Mouse (Mus musculus): ENCODE results near the gene Rasgef1b. TPM values are rescaled to one million over a fixed set of nuclear protein-coding genes. Genes with fewer than 3 reads are reported as not detected.

Gene Rasgef1b
- polyA plus RNA-seq, 1 experiment from 2014 or later = 13.3 TPM

- no peaks in the 10 kb centered on the region for H3K9me3 ChIP-seq (ENCODE audit: control insufficient read depth, low read length)
- no peak overlapping the region for H3K4me3 ChIP-seq (ENCODE audit: low read depth, low read length)
- H3K27ac ChIP-seq (ENCODE audit: low read depth, low read length) = no peak overlapping the region
- no peaks in the 10 kb centered on the region for H3K36me3 ChIP-seq (ENCODE audit: control insufficient read depth, insufficient read depth, low read length)
- no peak for ATAC-seq (replicated peaks; ENCODE audit: low FRiP score)
- no peak overlapping the region for H3K4me2 ChIP-seq
- WGBS = 32% methylated on average over 7 of the region's 7 CpGs
- no peak for DNase-seq (ENCODE audit: low spot score)
- peaks cover 37% of the 10 kb centered on the region for H3K4me1 ChIP-seq (replicated peaks; ENCODE audit: control insufficient read depth, insufficient read depth, low read length)
- no peaks in the 10 kb centered on the region for H3K27me3 ChIP-seq (replicated peaks; ENCODE audit: control insufficient read depth, insufficient read depth, low read length)
- no peak overlapping the region for H3K9ac ChIP-seq (ENCODE audit: low read depth, low read length)
Measured at GRCm38 (mm10) chr5:99402297-99402696, 326.6 kb downstream of the Rasgef1b start.

GRCm38 (mm10) chr5:99399855-99400626 is 328.8 kb downstream of the Rasgef1b start:
- no peaks in the 10 kb centered on the region for H3K36me3 ChIP-seq (ENCODE audit: control insufficient read depth, insufficient read depth, low read length)
- no peak overlapping the region for H3K27ac ChIP-seq (ENCODE audit: low read depth, low read length)
- DNase-seq (ENCODE audit: low spot score) (no peak), ATAC-seq (replicated peaks; ENCODE audit: low FRiP score) (no peak)
- WGBS = 62% methylated on average over 7 of the region's 7 CpGs
- no peaks in the 10 kb centered on the region for H3K27me3 ChIP-seq (replicated peaks; ENCODE audit: control insufficient read depth, insufficient read depth, low read length)
- H3K4me2 ChIP-seq = no peak overlapping the region
- no peak overlapping the region for H3K4me3 ChIP-seq (ENCODE audit: low read depth, low read length)
- peaks cover 39% of the 10 kb centered on the region for H3K4me1 ChIP-seq (replicated peaks; ENCODE audit: control insufficient read depth, insufficient read depth, low read length)
- no peaks in the 10 kb centered on the region for H3K9me3 ChIP-seq (ENCODE audit: control insufficient read depth, low read length)
- H3K9ac ChIP-seq (ENCODE audit: low read depth, low read length) = no peak overlapping the region

GRCm38 (mm10) chr5:99398472-99399070 is 330.3 kb downstream of the Rasgef1b start:
- Histone ChIP-seq H3K4me2 (no peak overlapping the region), H3K9ac (ENCODE audit: low read depth, low read length) (no peak overlapping the region), H3K9me3 (ENCODE audit: control insufficient read depth, low read length) (no peaks in the 10 kb centered on the region), H3K27ac (ENCODE audit: low read depth, low read length) (no peak overlapping the region), H3K36me3 (ENCODE audit: control insufficient read depth, insufficient read depth, low read length) (no peaks in the 10 kb centered on the region), H3K4me3 (ENCODE audit: low read depth, low read length) (no peak overlapping the region), H3K4me1 (replicated peaks; ENCODE audit: control insufficient read depth, insufficient read depth, low read length) (peaks cover 33% of the 10 kb centered on the region), H3K27me3 (replicated peaks; ENCODE audit: control insufficient read depth, insufficient read depth, low read length) (no peaks in the 10 kb centered on the region)
- 82% methylated on average over 5 of the region's 5 CpGs for WGBS
- ATAC-seq (replicated peaks; ENCODE audit: low FRiP score) (no peak), DNase-seq (ENCODE audit: low spot score) (no peak)

- DNase-seq (ENCODE audit: low spot score) (no peak), ATAC-seq (replicated peaks; ENCODE audit: low FRiP score) (no peak)
- Histone ChIP-seq H3K36me3 (ENCODE audit: control insufficient read depth, insufficient read depth, low read length) (no peaks in the 10 kb centered on the region), H3K4me3 (ENCODE audit: low read depth, low read length) (no peak overlapping the region), H3K9me3 (ENCODE audit: control insufficient read depth, low read length) (no peaks in the 10 kb centered on the region), H3K4me1 (replicated peaks; ENCODE audit: control insufficient read depth, insufficient read depth, low read length) (peaks cover 4% of the 10 kb centered on the region; the same call in 1 of the 2 replicates), H3K9ac (ENCODE audit: low read depth, low read length) (no peak overlapping the region), H3K27ac (ENCODE audit: low read depth, low read length) (no peak overlapping the region), H3K27me3 (replicated peaks; ENCODE audit: control insufficient read depth, insufficient read depth, low read length) (no peaks in the 10 kb centered on the region), H3K4me2 (no peak overlapping the region)
- WGBS = 89% methylated on average over 5 of the region's 5 CpGs
Measured at GRCm38 (mm10) chr5:99394578-99394977, 334.3 kb downstream of the Rasgef1b start.

GRCm38 (mm10) chr5:99391525-99391924 is 337.3 kb downstream of the Rasgef1b start:
- no peak overlapping the region for H3K27ac ChIP-seq (ENCODE audit: low read depth, low read length)
- ATAC-seq (replicated peaks; ENCODE audit: low FRiP score) (no peak), DNase-seq (ENCODE audit: low spot score) (no peak)
- peaks cover 4% of the 10 kb centered on the region; the same call in 1 of the 2 replicates for H3K4me1 ChIP-seq (replicated peaks; ENCODE audit: control insufficient read depth, insufficient read depth, low read length)
- no peaks in the 10 kb centered on the region for H3K36me3 ChIP-seq (ENCODE audit: control insufficient read depth, insufficient read depth, low read length)
- no peak overlapping the region for H3K4me2 ChIP-seq
- whole genome bisulfite sequencing = 62% methylated on average over 3 of the region's 3 CpGs
- no peaks in the 10 kb centered on the region for H3K27me3 ChIP-seq (replicated peaks; ENCODE audit: control insufficient read depth, insufficient read depth, low read length)
- H3K9ac ChIP-seq (ENCODE audit: low read depth, low read length) = no peak overlapping the region
- H3K4me3 ChIP-seq (ENCODE audit: low read depth, low read length) = no peak overlapping the region
- no peaks in the 10 kb centered on the region for H3K9me3 ChIP-seq (ENCODE audit: control insufficient read depth, low read length)

GRCm38 (mm10) chr5:99390776-99391175 is 338.1 kb downstream of the Rasgef1b start:
- WGBS = 70% methylated on average over 7 of the region's 7 CpGs
- no peak for ATAC-seq (replicated peaks; ENCODE audit: low FRiP score)
- Histone ChIP-seq H3K36me3 (ENCODE audit: control insufficient read depth, insufficient read depth, low read length) (no peaks in the 10 kb centered on the region), H3K27me3 (replicated peaks; ENCODE audit: control insufficient read depth, insufficient read depth, low read length) (no peaks in the 10 kb centered on the region), H3K9ac (ENCODE audit: low read depth, low read length) (no peak overlapping the region), H3K4me1 (replicated peaks; ENCODE audit: control insufficient read depth, insufficient read depth, low read length) (peaks cover 7% of the 10 kb centered on the region; the same call in 1 of the 2 replicates), H3K27ac (ENCODE audit: low read depth, low read length) (no peak overlapping the region), H3K4me3 (ENCODE audit: low read depth, low read length) (no peak overlapping the region), H3K4me2 (no peak overlapping the region), H3K9me3 (ENCODE audit: control insufficient read depth, low read length) (no peaks in the 10 kb centered on the region)
- DNase-seq (ENCODE audit: low spot score) = no peak

- ATAC-seq (replicated peaks; ENCODE audit: low FRiP score) (no peak), DNase-seq (ENCODE audit: low spot score) (no peak)
- H3K4me1 ChIP-seq (replicated peaks; ENCODE audit: control insufficient read depth, insufficient read depth, low read length) = peaks cover 7% of the 10 kb centered on the region; the same call in 1 of the 2 replicates
- no peak overlapping the region for H3K4me2 ChIP-seq
- 76% methylated on average over 3 of the region's 3 CpGs for WGBS
- H3K9ac ChIP-seq (ENCODE audit: low read depth, low read length) = no peak overlapping the region
- H3K27me3 ChIP-seq (replicated peaks; ENCODE audit: control insufficient read depth, insufficient read depth, low read length) = no peaks in the 10 kb centered on the region
- no peak overlapping the region for H3K27ac ChIP-seq (ENCODE audit: low read depth, low read length)
- H3K36me3 ChIP-seq (ENCODE audit: control insufficient read depth, insufficient read depth, low read length) = no peaks in the 10 kb centered on the region
- no peak overlapping the region for H3K4me3 ChIP-seq (ENCODE audit: low read depth, low read length)
- no peaks in the 10 kb centered on the region for H3K9me3 ChIP-seq (ENCODE audit: control insufficient read depth, low read length)
Measured at GRCm38 (mm10) chr5:99390314-99390713, 338.6 kb downstream of the Rasgef1b start.

- H3K27me3 ChIP-seq (replicated peaks; ENCODE audit: control insufficient read depth, insufficient read depth, low read length) = no peaks in the 10 kb centered on the region
- no peaks in the 10 kb centered on the region for H3K36me3 ChIP-seq (ENCODE audit: control insufficient read depth, insufficient read depth, low read length)
- no peak for DNase-seq (ENCODE audit: low spot score)
- no peak overlapping the region for H3K4me3 ChIP-seq (ENCODE audit: low read depth, low read length)
- no peak overlapping the region for H3K27ac ChIP-seq (ENCODE audit: low read depth, low read length)
- ATAC-seq (replicated peaks; ENCODE audit: low FRiP score) = no peak
- no peaks in the 10 kb centered on the region for H3K9me3 ChIP-seq (ENCODE audit: control insufficient read depth, low read length)
- H3K4me2 ChIP-seq = no peak overlapping the region
- no peak overlapping the region for H3K9ac ChIP-seq (ENCODE audit: low read depth, low read length)
- peaks cover 10% of the 10 kb centered on the region; the same call in 1 of the 2 replicates for H3K4me1 ChIP-seq (replicated peaks; ENCODE audit: control insufficient read depth, insufficient read depth, low read length)
- 81% methylated on average over 10 of the region's 10 CpGs for WGBS
Measured at GRCm38 (mm10) chr5:99388585-99389250, 340.1 kb downstream of the Rasgef1b start.

Measured in liver, embryonic 11.5 days (tissue).